Mouse (Mus musculus) kidney, postnatal 10 days (tissue): ENCODE results near the gene 0610037L13Rik.
A peak's percentile ranks its signal among the peaks of the same experiment; 100 is the strongest.

Experiments used
- DNase-seq: peaks from one replicate; pipeline ENCODE4 v3.0.0; 2021; ENCODE audit warnings: mixed read lengths

0610037L13Rik gene

DNA sequence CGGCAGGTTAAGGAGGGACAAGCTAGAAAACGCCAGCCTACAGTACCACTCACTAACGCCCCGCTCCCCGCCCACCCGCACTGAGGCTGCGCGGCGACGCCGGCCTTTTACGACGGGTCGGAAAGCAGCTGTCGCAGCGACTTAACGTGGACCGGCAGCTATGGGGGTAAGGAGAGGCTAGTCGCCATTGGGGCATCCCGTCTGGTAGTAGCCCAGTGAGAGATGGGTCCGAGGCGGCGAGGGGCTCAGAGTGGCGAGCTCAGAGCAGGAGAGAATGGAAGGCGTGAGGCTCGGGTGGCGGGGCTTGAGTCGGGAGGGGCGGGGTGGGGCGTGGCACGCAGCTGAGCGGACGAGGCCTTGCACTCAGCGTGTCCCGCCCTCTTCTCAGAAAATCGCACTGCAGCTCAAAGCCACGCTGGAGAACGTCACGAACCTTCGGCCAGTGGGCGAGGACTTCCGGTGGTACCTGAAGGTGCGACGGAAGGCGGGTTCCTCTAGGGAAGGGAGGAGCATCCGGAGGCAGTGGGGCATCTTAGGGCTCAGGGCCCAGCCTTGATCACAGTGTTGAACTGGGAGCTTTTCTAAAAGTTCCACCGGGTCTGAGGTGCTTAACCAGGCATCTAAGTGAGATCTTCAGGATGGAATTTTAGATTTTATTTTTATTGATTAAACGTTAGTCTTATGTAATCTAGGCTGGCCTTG lies at the start of gene 0610037L13Rik:
0610037L13Rik (plus strand) TSS at position 83 of the 702 bp plus-strand sequence.
- peak; percentile 95 for DNase-seq

DNA sequence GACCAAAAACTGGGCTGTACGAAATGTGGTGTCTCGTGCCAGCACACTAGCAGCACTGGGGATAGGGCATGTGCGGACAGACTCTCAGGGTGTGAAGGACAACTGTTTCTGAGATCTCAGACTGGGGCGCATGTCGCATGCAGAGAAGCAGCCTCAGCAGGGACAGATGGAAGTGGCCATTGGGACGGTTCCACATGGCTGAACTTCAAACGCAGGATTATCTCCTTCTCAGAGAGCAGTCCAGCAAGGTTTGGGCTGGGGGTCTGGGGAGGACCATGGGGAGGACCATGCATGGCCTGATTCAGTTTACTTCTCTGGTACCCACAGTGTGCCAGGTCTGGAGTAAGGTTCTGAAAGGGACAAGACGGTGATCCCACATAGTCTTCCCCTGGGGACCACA lies 45.9 kb upstream of the 0610037L13Rik start:
- no peak for DNase-seq

DNA sequence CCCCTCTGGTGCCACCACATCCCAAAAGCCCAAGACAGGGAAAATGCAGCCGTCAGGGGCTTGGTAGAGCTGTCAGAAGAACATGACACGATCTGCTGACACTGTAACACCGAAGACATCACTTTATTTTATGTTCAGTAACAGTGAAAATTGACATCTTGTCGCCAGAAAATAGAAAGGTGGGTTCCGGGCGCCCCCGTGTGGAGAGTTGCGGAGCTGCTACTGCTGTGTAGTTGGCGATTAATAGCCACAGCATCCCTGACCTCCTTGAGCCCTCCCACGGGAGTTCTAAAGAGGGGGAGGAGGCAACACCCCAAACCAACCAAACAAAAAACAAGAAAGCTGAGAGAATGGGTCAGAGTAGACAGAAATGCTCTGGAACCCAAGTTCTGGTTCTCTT lies 44.6 kb upstream of the 0610037L13Rik start:
- peak; percentile 85 for DNase-seq

DNA sequence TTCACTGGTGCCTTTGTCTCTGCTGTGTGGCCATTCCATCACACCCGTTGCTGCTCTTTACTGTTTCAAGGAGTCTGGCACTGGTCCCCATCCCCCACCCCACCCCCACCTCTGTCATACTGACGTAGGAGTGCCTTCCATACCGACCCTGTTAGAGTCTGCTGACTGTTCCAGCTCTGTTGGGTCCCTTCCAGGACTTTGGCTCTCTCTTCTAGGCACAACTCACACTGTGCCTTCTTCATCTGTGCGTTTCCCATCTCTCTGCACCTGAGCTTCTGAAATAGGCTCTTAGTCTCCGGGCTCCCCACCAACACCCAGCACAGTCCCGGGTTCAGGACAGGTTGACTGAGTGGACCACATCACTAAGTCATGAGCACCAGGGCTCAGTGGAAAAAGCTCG lies 42.8 kb upstream of the 0610037L13Rik start:
- DNase-seq: no peak

DNA sequence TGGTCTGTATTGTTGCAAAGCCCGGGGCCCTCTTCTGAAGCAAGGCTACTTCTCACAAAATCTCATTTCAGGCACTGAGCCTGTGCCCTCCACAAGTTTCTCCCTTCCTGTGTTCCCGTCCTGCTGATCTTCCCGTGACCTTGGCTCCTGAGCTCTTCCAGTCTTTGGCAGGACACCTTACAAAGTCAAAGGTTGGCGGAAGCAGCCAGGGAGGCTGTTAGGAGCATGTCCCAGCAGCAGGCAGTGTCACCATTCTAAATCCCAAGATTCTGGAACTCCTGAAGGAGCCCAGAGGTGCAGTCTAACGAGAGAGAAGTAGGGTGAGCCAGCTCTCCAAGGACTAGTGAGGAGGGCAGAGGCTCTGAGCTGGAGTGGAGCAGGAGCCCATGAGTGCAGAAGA lies 41.1 kb upstream of the 0610037L13Rik start:
- no peak for DNase-seq

DNA sequence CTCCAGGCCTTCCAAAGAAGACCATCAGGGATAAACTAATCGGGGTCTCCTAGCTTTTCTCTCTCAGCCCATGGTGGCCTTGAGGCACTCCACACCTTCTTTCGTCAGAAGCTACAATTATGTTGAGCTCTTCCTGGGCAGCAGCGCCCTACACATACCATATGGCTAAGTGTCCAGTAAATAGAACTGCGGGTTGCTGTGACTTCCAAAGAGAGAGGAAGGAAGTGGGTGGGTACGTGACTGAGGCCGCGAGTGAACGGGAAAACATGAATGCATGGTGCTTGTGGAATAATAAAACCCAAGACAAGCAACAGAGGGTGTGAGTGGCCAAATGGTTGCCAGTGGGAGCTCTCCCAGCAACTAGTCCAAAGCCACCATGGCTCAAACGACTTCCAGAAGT lies 40.0 kb upstream of the 0610037L13Rik start:
- DNase-seq: no peak

DNA sequence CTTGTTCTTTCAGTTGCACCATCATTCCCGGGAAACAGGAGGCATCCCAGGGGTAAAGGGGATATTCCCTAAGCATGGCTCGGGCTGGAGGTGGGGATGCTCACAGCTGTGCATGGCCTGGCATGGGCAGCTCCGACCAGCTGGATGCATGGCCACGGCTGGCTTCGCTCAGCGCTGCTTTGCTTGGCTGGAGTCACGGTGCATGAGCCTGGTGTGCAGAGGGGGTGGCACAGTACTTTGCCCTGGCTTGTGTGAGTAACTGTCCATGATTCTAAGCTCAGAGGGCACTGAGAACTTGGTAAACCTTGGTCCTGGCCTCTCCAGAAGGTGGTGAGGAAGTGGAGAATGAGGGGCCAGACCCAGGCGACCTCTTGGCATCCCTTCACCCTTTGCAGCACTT lies 39.5 kb upstream of the 0610037L13Rik start:
- DNase-seq: no peak

DNA sequence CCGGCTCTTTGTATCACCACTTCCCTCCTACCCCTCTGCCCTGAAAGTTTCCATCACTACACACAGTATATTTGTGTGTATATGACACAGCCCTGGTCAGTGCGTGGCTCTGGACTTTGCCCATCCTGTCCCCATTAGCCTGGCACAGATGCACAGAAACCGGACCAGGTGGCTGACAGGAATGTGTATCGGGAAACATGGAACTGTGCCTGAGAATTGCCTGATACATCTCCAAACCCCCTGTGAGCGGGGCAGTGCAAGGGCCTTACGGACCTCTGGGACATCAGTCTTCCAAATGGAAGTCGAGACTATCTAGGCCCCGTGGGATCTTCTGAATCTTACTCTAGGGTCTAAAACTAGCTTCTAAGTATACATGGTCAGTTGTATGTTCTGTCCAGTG lies 36.3 kb upstream of the 0610037L13Rik start:
- no peak for DNase-seq

DNA sequence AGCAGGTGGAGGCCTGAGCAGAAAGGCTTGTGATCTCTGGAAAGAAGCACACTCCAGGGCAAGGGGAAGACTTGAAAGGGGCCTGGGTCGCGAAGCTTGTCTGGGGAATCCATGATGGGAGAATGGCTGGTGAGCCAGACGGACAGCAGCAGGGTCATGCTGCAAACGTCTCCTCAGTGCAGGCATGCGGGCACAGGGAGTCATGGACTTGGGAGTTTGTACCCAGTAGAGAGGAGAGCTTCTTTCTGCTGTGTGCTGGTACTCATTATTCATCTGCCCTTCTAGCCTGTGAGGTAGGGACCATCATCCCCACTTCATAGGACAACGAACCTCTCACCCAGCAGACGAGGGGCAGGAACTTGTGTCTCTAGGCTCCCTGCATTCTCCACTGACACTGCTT lies 35.8 kb upstream of the 0610037L13Rik start:
- DNase-seq: no peak

DNA sequence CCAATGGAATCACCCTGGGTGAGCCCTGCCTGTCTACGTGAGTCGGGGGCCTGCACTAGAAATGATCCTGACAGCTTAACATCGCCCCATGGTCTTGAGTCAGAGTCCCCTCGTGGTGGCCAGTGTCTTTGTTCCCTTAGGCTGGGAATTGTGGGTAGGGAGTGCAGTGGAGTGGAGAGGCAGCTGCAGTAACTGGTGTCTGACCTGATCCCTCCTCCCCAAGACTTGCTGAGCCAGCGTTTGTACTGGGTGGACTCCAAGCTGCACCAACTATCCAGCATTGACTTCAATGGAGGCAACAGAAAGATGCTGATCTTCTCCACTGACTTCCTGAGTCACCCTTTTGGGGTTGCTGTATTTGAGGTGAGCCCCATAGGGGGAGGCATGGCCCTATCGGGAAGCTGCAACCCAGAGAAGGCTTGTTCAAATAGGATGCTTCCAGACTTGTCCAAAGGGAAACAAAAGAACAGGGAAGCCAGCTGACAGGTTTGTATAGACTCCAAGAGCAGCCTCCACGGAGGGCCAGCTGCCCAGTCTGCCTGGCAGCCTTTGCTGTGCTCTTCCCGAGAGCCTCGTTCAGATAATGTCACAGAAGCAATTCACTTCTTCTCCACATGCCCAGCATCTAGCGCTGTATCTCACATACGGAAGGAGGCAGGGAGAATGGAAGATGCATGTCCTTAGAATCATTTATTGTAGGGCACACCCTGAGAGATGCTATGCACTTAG lies 32.5 kb upstream of the 0610037L13Rik start:
- no peak for DNase-seq

DNA sequence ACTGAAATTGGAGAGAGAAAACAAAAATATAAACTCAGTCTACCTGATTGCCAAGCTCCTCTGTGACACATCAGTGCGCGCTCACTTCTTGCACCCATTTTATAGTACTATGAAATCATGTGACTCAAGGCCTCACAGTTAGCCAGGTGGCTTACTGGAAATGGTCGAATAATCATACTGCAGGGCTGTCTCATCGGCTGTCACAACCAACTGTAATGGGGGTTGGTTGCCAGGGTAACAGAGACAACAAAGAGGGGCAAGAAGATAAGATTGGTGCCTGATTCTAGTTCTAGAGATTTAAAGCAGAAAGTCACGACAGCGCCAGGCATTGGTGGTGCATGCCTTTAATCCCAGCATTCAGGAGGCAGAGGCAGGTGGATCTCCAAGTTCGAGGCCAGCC lies 30.6 kb upstream of the 0610037L13Rik start:
- DNase-seq: no peak

DNA sequence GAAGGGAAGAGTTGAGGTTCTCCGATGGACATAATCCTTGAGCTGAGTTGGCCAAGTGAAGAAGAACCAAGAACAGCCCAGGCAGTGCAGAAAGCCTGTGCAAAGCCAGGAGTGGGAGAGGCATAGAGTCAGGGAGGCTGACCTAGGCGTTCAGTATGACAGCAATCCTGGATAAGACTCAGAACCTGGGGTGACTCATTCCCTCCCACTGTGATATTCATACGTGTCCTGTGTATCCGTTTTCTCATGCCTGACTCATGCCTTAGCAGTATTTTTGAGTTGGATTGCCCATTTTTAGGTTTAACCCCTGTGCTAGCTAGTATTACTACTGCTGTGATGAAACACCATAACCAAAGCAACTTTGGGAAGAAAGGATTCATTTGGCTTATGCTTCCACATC lies 24.7 kb upstream of the 0610037L13Rik start:
- no peak for DNase-seq

DNA sequence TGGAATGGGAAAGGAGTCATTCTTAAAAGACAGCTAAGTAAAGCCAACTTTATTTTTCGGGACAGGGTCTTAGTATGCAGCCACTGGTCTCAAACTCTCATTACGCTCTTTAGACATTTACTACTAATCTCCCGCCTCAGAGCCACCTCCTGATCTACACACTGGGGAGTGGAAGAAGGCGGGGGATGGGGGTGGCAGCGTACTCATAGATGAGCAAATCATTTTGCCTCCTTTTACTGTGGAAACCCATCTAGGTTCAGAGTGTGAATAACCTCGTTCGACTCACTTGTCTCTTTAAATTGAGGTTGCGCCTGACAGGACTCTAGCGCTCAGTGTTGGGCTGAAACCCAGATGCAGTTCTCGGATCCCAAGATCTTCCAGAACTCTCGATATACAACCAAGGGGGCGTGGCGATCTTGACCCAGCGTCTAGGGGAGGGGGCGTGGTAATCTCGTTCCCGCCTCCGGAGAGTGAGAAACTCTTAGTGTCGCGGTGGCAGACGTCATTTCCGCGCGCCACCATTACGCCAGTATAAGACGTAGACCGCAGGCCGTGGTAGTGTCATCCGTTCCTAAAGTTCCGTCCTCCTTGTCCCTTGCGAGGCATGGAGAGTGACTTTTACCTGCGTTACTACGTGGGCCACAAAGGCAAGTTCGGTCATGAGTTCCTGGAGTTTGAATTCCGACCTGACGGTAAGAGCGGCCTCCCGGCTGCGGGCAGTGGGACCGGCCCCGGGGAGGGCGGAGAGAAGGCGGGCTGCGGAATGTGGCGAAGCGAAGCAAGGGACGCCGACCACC lies 10.2 kb upstream of the 0610037L13Rik start, which contains the start of gene Magoh:
Magoh (plus strand) TSS at position 502 of the 797 bp plus-strand sequence.
- peak; percentile 99 for DNase-seq

DNA sequence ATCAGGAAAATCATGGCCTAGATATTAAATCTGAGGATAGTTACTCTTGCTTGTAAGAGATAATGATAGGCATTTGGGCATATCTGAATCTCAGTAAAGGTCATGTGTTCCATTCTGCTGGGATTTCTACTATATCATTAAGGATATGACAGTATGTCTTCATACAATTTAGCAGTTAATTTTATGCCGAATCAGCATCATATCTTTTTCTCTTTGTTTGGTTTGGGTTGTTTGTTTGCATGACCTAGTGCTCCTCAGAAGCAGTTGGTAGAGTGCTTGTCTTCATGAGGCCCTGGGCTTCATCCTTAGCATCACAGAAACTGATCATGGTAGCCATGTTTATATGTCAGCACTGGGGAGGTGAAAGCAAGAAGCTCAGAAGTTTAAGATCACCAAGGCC lies 8.0 kb upstream of the 0610037L13Rik start:
- no peak for DNase-seq

DNA sequence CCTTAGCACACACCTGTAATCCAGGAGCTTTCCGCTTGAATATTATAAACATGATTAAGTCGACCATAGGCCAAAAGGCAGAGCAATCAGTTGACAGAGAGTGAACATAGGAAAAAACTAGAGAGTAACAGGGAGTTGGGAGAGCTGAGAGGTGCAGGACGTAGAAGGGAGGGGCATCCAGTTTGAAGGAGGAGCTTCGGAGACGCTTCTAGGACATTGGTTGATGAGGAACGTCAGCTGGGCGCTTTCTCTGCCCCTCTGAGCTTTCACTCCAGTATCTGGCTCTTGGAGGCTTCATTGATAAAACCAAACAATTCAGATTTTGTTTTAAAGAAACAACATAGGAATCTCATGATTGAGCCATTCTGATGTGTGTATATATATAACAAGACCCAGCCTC lies 3.2 kb upstream of the 0610037L13Rik start:
- DNase-seq: no peak

DNA sequence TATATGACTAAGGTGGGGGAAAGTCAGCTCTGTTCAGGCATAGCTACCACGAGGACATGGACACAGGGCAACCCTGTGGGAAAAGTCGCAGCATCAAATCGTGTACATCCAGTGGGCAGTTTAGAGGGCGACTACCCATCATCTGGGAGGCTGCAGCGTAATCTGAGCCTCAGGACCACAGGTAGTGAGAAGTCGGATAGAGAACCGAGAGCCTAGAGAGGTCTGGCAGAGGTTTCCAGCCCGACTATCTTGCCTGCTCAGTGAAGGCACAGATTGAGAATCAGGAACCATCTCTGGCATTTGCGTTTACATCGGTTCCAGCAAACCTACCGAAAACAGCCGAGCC lies 255 bp upstream of the 0610037L13Rik start:
- no peak for DNase-seq

DNA sequence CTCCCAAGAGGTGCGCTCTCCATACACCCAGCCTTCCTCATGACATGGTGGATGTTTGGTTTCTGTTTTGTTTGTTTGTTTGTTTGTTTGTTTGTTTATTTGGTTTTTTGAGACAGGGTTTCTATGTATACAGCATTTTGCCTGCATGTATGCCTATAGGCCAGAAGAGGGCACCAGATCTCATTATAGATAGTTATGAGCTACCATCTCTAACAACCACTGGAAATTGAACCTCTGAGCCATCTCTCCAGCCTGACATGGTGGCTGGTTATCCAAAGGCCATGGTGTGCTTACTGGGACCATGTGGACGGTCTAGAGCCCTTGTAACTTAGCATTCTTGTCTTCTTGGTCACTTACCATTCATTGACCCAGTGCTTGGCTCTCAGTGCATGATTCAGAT lies 3.0 kb downstream of the 0610037L13Rik start:
- no peak for DNase-seq

DNA sequence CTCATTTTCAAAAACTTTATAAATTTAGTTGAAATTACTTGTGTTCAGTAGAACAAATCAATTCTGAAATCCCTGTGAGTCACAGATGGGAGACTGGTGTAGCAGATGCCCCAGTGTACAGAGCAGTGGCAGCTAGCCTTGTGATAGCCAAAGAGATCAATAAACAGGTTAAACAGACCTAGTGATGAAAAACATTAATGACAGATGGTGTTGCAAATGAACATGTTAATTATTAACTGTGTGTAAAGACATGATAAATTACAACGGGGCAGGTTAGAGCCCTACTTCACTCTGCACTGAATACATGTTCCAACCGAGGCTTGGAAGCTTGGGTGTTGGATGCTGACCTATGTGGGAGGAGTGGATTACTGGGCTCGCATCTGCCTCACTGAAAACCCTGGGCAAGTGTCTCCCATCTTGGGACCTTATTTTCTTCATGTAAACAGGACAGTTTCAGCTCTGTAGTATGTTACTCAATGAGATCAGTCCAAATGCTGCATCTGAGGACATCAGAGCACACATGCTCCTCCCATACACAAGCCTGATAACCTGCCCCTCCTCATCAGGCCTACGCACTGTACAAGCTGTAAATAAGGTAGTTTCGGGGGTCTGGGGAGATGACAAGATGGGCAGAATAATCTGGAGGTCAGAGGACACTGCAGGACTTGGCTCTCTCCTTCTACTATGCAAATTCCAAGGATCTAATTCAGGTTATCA lies 9.8 kb downstream of the 0610037L13Rik start:
- no peak for DNase-seq

DNA sequence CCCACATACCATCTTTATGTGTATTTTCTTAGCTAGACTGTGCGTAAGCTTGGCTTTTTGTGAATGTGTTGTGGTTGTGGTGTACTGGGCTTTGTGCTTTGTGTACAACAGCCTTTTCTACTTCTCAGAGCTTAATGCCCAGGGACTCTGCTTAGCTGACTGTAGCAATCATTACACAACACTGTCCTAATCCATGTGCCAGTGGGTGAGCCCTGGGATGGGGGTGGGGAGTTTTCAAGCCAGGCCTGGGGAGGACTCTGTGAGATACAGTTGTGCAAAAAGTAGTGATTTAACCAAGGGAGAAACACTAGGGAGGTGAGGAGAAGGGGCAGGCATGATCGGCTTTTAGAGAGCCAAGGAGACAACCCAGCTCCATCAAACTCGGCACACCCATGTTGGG lies 10.6 kb downstream of the 0610037L13Rik start:
- no peak for DNase-seq

DNA sequence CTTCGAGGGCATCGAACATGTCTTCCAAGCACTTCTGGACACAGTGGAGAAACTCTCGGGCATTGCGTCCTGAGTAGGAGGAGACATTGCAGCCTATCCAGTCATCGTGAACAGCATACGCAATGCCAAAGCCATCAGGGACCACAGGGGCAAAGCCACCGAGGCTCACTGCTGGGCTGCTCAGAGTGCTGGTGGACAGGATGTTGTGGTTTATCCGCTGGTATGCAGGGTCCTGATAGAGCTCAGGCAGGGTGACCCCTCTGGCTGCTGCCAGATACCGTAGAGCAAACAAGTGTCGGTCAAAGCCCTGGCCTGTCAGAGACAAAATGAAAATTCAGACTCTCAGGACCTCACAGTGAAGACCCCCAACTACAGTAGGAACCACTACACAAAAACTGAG lies 14.6 kb downstream of the 0610037L13Rik start:
- no peak for DNase-seq

DNA sequence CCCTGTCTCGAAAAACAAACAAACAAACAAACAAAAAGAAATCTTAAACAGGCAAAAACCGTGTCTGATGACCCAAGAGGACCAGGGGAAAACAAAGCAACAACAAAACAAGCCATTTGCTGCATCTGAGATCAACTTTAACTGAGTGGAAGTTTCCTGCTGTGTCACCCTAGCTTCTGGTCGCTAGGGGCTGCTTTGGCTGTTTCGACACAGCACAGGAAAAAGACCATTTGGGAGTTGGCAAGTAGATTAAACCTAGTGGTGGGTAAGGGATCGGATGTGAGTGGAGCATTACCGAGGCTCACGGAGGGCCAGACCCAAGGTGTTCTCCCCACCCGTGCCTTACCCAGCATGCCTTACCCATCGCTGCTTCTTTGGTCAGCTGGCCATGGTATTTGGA lies 16.9 kb downstream of the 0610037L13Rik start:
- no peak for DNase-seq

DNA sequence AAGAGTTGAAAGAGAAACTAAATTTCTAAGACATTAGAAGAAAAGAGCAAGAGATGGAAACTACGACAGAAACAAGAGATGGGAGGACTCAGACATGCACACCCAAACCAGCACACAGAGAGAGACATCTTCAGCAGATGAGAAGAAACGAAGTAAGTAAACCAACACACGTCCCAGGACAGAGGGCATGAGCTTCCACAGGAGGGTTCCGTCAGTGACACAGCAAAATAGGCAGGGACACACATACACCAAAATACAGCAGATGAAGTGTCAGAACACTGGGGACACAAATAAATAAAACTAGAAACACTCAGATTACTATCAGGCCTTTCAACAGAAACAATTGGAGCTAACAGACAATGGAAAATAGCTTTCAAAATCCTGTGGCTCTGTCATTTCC lies 20.4 kb downstream of the 0610037L13Rik start:
- no peak for DNase-seq

DNA sequence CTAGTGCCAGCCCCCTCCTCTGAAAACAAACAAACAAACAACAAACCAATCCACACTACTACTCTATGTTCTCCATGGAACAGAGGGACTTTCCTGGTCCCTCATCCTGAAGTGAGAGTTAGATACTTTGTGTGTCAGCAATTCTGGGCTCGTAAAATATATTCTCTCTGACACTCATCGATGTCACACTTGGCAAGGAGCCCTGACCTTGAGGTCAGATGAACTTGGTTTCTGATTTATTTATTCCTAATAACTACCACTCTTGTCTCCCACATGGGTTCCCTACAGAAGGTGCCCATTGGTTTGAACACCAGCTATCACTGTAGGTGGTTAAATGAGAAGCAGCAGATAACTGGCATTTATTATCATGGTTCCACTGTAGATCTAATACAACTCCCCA lies 30.7 kb downstream of the 0610037L13Rik start:
- peak; percentile 44 for DNase-seq
